Comparison of ENCODE assay signal across 7 mouse cellular contexts in the genomic region with DNA sequence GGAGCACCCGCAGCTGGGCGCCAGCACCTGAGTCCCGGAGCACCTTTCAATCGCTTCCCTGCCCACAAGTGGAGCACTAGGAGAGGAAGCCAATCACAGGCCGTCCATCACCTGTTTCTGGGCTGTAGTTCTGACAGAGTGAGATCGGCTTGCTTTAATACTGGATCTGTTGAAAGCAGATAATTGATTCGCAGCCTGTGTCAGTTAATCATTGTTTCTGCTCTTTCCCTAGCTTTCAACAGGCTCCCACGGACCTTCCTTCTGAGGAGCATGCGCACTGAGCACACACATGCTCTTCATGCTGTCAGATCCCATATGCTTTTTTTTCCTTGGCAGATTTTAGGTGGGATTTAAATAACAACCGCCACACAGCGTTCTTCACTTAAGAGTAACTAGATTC.
DNase-seq lines count a peak whose midpoint lies in the region.

No protein-coding gene starts in this region.

- peak; percentile 12 to 41 for DNase-seq in left cerebral cortex, adult 18-20 months (ENCODE audit: low spot score in 2 of 2)
- DNase-seq in left cerebral cortex, adult 11 months (ENCODE audit: low spot score) = no peak
- peak; percentile 10 for DNase-seq in kidney, adult 18-20 months
- peak; percentile 58 for DNase-seq in layer of hippocampus, adult 9-10 months (ENCODE audit: low spot score)
- peak; percentile 53 to 59 for DNase-seq in right cerebral cortex, adult 2 months (ENCODE audit: low spot score in 2 of 2)
- DNase-seq in urinary bladder, postnatal 14 days (ENCODE audit: low spot score) = no peak
- no peak for DNase-seq in gastrocnemius, postnatal 25 days

Comparison
In these comparisons a context has a peak if more than half of its experiments do, and no peak if none do; other contexts are left out.
1. DNase-seq: peak in left cerebral cortex, adult 18-20 months (2 of 2), kidney, adult 18-20 months (single experiment), layer of hippocampus, adult 9-10 months (single experiment) and right cerebral cortex, adult 2 months (2 of 2); none in left cerebral cortex, adult 11 months (single experiment), urinary bladder, postnatal 14 days (single experiment) and gastrocnemius, postnatal 25 days (single experiment).